Mouse (Mus musculus) skeletal muscle tissue, adult 2 months (tissue): ENCODE measurements around the gene Ncstn.

Source experiments
- DNase-seq: peaks from one replicate; pipeline ENCODE4 v3.0.0-alpha.2; 2012; ENCODE audit warnings: low read depth, low spot score

Ncstn gene

DNA sequence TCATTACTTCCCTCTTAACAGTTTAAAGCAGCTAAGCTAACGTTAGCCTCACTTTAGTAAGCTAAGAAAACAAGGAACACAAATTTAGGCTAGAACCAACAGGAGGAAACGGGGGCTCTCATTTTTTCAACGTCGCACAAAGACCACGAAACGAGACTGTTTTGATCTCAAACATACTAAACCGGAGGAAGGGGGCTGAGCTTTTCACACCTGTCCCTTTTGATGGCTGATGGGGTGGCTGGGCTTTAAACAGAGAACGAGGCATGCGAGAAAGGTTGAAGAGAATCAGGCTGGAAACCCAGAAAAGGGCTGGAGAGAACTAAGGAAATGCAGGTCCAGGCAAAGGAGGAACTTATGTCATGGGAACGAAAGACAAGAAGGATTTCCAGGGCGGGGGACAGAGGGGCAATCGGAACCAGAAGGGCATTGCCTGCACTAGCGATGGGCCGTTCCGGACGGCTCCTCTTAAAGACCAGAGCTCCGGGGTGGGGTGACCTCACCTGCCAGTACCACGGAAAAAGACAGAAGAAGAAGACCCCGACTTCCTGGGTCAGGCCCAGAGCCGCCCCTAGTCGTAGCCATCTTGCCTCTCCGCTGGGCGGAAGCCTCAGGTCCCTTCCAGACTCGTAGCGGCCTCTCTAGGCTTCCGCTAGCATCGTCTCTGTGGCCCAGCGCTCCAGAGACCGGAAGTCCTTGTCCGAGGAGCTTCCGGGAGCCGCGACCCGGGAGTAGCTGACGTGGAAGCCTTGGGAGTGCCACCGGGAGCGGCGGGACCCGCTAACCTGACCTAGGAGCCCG, at the start of gene Ncstn, which contains the start of gene Copa:
Gene Ncstn, minus strand, starts transcription at position 695 of the 798 bp plus-strand sequence.
Gene Copa, plus strand, starts transcription at position 429 of the 798 bp plus-strand sequence.
- DNase-seq: peak; percentile 93

DNA sequence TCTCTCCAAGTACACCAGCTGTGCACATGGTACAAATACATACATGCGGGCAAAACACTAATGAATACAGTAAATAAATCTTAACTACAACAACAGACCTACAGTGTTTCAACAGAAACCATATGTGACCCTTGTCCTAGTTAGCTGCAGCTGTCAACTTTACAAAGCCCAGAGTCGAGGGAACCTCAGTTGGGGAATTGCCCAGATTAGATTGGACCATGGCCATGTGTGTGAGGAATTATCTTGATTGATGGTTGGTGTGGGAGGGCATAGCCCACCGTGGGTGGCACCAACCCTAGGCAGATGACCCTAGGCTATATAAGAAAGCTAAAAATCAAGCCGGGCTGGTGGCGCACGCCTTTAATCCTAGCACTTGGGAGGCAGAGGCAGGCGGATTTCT, 49.7 kb upstream of the Ncstn start:
- no peak for DNase-seq

DNA sequence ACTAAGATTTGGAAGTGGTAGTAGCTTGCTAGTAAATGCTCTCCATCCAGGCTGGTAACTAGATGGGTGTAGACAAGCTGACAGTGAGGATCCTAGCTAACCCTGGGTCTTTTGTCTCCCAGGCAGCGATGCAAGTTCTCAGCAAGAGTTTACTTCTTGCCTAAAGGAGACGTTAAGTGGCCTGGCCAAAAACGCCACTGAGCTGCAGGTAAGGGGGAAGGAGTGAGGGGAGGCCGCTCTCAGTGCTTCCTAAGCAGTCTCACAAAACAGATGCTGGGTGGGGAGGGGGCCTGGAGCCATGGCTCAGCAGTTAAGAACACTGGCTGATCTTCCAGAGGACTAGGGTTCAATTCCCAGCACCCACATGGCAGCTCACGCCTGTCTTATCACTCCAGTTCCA, 47.2 kb upstream of the Ncstn start:
- DNase-seq: no peak

DNA sequence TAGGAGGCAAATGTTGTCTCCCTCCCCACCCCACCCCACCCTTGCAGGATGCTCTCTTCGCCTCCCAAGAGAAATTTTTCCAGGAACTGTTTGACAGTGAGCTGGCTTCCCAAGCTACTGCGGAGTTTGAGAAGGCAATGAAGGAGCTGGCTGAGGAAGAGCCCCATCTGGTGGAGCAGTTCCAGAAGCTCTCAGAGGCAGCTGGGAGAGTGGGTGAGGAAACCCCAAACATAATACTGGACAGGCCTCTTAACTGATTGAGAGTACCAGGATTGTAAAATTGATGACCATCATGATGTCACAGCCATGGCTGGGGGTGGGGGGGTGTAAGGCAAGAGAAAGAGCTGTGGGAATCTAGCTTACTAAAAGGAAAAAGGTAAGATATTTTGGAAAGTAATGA, 46.5 kb upstream of the Ncstn start:
- no peak for DNase-seq

DNA sequence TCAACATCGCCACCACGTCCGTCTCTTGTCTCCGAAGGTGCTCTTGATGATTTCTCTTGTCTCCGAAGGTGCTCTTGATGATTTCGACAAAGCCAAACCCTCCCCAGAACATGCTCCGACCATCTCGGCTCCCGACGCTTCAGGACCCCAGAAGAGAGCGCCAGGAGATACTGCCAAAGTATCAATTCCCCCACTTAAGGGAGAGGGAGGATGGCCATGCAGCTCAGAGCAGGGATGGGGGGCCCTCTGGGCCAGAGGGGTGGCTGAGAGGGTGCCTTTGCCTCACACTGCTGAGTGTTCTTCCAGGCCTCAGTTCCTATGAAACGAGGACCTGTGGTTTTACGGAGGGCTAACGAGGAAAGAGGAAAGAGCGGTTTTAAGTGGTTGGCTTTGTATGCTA, 46.0 kb upstream of the Ncstn start:
- no peak for DNase-seq

DNA sequence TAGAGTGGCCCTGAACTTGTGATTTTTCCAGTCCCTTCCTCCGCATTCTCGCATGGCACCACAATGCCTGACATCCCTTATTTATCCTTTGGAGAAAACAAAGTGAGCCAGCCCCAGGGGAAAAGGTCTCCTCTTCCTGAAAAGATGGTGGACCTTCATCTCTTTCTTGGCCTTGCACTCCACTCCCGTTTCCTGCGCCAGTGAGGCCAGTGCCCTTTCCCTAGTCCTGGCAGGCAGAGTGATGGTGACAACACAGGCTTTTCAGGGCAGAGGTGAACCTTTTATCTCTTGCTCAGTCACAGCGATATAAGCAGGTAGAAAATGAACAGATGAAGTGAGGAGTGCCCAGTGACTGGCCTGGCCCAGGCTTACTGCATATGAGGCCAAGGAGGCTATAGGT, 44.9 kb upstream of the Ncstn start:
- DNase-seq: no peak

DNA sequence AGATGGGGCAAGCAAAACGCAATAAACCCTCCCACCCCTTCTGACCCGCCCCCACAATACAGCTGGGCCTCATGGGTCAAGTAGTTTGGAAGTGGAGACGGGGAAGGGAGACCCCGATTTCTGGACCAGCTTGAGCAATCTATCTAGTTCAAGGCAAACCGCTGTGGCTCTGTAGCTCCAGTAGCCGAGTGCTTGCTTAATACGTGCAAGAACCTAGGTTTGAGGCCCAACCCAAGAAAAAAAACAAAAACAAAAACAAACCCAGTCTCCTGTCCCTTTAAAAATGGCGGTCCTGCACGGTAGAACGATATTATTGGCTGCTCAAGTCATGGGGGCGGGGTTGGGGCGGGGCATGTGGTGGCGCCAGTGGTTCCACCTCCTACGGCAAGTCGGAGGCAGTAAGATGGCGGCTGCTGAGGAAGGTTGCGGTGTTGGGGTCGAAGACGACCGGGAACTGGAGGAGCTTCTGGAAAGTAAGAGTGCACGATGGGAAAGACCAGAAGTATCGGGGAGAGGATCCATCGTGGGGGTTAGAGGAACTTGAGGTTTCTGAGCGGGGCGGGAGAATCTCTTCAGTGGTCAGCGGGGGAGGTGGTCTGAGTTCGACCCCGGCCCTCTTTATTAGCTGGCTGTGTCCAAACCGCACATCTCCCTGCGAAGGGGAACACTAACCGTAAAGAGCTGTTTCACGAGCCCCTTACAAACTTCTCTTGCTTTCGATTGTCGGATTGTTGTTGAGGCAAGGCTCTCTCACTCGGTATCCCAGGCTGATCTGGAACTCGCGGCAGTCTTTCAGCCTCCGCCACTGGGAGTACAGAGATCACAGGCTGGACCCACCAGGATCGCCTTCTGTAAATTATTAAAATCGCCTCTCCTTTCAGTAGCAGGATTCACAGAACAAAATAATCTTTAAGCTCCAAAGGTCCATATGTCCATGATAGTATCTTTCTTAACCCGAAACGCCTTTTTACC, 44.1 kb upstream of the Ncstn start, which contains the start of gene Pex19:
Gene Pex19, plus strand, starts transcription at position 380 of the 972 bp plus-strand sequence.
- DNase-seq: peak; percentile 84

DNA sequence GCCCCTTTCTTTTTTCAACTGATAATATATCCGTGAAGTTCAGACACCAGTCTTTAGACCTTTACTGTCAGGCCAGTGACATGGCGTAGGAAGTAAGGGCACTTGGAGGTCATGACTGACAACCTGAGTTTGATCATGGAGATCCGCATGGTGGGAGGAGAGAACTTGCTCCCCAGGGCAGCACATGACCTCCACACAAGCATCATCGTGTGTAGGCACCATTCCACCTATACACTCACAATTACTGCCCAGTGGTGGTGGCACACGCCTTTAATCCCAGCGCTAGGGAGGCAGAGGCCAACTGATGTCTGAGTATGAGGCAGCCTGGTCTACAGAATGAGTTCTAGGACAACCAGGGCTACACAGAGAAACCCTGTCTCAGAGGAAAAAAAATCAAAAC, 42.0 kb upstream of the Ncstn start:
- DNase-seq: no peak

DNA sequence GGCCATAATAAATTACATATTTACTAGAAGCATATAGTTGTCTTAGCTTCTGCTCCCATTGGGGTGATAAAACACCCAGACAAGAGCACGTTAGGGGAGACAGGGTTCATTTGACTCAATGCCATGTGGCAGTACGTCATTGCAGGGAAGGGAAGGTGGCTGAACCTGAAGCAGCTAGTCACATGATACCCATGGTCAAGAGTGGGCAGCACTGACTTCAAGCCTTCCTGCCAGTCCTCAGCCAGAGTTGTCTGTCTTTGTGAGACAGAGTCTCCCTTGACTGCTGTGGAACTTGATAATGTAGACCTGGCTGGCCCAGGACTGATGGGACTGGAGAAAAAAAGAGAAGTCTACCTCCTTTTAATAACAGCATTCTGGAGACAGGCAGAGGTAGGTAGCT, 40.1 kb upstream of the Ncstn start:
- no peak for DNase-seq

DNA sequence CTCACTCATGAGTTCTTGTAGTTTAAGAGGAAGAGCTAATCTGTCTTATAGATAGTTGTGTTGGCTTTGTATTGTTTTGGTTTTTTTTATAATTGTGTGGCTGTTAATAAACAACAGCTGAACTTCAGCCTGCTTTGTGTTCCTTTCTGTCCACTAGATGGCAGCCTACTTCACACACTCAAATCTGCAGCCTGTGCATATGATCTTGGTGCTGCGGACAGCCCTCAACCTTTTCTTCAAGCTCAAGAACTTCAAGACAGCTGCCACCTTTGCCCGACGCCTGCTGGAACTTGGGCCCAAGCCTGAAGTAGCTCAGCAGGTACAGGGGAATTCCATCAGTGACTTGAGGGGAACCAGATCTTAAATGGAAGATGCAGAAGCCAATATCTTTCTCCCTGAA, 37.1 kb upstream of the Ncstn start:
- peak; percentile 56 for DNase-seq

DNA sequence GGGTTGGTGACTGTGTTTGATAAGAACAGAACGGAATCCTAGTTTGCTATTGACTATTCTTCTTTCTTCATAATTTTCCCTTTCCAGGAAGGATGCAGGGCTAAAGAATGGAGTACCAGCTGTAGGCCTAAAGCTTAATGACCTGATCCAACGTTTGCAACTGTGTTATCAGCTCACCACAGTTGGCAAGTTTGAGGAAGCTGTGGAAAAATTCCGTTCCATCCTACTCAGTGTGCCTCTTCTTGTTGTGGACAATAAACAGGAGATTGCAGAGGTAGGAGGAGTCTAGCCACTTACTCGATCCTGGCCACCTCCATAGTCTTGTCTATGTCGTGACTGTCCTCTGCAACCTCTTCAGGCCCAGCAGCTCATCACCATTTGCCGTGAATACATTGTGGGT, 36.5 kb upstream of the Ncstn start:
- no peak for DNase-seq

DNA sequence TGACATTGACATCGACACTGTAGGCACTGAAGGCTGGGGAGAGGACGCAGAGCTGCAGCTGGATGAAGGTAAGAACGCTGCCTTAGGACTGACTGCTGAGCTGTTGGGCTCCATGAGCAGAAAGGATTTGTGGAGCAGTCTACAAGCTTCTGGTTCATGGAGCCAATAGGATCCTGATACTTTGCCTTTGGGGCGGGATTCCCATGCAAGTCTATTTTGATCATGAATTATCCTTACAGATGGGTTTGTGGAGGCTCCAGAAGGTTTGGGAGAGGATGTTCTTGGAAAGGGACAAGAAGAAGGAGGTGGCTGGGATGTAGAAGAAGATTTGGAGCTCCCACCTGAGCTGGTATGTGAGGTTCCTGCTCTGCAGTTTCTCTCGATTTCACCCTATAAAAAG, 34.4 kb upstream of the Ncstn start:
- DNase-seq: no peak

DNA sequence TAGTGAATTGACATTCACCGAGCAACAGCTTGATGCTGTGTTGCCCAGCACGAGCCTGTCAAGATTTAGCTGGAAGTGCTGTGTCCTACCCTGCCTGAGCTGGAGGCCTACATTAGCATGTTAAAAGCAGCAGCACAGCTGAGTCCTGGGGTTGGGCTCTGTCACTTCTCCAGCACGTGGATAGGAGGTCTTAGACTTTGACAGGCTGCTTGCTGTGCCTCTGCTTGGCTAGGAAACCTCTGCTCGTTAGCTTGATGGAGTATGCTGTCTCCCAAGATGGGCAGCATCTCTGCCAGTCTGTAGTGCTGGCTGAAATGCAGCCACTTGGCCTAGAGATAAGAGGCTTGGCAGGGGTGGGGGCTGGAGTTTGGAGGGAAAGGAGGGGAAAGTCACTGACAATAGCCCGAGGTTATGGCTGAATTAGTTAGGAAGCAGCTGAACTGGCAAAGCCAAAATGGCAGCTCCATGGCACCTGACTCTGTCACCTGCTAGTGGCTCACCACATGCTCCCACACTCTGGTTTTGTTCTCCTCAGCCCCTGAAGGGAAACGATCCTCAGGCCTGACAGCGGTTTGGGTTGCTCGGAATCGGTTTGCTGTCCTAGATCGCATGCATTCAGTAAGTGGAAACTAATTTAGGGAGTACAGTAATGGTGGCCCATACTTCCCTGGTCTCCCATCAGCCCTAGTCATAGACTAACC, 25.3 kb upstream of the Ncstn start:
- DNase-seq: no peak

DNA sequence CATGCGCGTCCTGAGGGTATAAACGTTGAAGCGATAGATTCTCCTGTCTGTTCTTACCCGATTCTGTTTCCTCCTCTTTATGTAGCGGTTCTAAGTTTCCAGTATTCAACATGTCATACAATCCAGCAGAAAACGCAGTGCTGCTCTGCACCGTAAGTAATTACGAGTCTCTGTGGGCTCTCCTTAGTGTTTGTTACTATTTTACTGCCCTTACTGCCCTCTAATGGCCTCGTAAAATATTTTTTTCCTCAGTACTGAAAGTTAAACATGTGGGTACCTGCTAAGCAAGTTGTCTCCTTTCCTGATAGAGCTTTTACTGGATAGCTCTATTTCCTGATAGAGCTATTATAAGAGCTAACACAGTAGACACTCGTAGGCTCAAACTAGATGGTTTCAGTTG, 22.5 kb upstream of the Ncstn start:
- DNase-seq: no peak

DNA sequence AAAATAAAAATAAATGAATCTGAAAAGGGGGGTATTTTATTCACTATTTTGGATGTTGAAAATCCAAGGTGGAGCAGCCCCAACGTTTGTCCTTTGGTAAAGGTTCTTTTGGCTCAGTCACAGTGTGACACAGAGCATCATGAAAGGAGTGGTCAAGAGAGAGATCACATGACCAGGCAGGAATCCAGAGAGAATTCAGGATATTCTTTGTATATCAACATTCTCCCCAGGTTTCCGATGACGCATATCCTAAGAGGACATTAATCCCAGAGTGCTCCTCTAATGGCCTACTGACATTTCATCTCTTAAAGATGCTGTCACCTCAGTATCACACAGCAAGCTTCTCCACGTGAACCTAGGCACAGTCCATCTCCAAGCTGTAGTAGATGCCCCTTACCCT, 21.0 kb upstream of the Ncstn start:
- no peak for DNase-seq

DNA sequence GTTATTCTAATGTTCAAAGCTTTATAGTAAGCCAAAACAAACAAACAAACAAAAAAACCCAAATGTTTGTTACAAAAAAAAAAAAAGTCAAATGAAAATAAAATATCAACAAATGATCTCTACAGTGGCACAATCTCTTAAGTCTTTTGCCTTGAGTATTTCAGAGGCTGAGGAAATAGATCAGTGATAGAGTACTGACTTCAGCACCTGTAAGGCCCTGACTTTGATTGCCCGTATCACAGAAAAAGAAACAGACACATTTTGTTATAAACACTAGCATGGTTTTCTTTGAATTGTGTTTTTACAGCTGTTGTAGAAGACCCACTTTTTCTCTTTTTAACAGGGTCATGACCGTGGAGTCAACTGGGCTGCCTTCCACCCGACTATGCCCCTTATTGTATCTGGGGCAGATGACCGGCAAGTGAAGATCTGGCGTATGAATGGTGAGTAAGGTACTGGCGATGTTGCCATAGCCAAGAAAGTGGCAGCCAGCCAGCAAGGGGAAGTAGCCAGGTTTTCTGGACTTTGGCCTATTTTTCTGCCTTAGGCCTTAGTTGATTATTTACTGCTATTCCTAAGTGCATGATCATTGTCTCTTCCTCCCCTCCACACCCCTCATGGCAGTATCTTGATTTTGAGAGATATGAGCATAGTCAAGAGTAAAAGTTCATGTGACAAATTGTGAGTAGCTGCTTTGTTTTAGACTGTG, 16.9 kb upstream of the Ncstn start:
- DNase-seq: no peak

DNA sequence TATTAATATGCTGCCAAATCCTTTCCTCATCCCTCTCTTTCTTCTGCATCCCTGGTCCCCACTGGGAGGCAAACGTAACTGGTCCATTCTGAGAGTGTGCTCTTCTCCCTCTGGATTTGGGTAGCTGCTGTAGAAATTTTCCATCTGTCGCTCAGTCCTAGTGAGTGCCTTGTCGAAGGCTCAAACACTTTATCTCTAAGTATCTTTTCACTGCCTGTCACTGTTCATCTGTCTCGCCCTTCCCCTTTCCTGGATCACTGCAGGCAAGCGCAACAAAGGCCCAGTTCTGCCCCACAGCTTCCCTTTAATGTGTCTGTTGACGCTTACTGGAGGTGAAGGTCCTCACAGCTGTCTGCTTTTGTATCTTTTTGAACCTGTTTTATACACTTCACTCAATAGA, 12.6 kb upstream of the Ncstn start:
- DNase-seq: no peak

DNA sequence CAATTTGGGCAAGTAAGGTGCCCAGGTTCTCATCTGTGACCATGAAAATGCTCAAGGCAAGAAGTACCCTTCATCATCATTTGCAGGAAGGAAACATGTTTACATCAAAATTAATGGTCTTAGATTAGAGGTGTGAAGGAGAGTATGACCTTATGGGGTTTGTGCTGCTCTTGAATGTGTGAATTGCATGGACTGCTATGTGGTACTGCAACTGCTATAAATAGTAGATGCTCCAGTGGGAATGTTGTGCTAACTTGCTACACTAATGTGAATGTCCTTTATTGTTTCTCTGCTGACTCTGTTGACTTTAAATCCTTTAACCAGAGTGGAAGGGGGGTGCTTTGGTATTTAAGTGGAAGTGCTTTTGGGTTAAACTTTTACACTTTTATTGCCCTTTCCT, 11.7 kb upstream of the Ncstn start:
- DNase-seq: no peak

DNA sequence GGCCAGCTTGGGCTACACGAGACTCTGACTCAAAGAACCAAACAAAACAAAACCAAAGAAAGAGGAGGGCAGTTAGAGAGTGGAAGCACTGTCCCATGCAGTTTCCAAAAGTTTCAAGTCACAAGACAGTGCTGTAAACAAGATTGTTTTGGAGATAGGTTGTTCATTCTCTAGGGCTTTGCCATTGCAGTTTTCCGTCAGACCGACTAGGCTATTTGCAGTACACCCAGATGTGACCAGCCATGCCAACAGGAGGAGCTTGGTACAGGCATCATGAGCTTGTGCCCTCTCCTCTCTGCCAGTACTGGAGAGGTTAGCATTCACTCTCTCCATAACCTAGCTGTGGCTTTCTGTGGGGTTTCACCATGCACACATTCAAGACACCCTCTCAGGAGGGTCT, 10.9 kb upstream of the Ncstn start:
- DNase-seq: no peak

DNA sequence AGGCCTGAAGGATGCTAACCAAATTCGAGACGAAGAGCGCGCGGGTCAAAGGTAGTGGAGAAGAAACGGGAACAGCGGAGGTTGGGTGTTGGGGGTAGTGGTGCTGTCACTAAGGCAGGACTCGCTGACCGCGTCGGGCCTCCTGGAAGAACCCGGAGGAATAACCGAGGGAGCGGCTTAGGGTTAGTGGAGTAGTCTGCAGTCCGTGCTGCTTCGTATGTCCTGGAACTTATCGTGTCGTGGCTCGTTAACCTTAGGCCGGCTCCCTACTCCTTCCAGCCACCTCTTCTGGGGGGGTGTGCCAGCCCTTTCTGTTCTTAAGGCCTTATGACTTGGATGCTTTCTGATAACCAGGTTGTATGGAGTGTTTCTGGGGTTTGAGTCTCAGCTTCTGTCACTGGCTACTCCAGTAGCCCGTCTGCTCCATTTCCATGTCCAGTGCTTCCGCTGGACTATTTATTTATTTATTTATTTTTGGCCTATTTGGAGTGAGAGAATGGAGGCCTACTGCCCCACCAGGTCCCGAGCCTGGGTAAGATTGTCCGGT, 377 bp upstream of the Ncstn start:
- DNase-seq: peak; percentile 10

DNA sequence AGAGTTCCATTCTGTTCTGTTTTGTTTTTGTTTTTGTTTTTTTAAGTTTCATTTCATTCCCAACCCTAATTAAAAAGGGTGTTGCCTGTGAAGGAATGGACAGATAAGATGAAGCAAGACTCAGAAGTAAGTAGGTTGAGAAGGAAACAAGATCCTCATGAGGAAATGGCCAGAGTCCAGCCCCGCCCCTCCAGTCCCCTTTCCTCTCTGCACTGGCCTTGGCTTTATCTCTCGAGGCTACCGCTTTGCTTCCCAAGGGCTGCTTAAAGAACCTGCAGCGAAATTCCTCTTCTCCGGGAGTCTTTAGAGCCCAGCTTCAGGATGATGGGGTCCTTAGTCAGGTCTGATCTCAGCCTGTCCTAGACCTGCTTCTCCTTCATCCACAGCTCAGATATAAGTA, 4.6 kb downstream of the Ncstn start:
- no peak for DNase-seq
